Mouse (Mus musculus): ENCODE data around the gene Bri3.
A peak's percentile ranks its signal among the peaks of the same experiment; 100 is the strongest.
"Not testable (repeated sequence)": the region's sequence is repeated elsewhere in the genome, so short reads cannot be mapped to it uniquely, and the experiment has no call there.

The Bri3 gene

GRCm38 (mm10) chr5:144296090-144296604 is 51.9 kb downstream of the Bri3 start:
- DNase-seq (ENCODE audit: low spot score) = no peak

GRCm38 (mm10) chr5:144303071-144303470 is 58.8 kb downstream of the Bri3 start:
- DNase-seq (ENCODE audit: low spot score) = no peak

- no peak for DNase-seq (ENCODE audit: low spot score)
Observed at GRCm38 (mm10) chr5:144308929-144309328, 64.7 kb downstream of the Bri3 start.

- DNase-seq (ENCODE audit: low spot score) = no peak
Observed at GRCm38 (mm10) chr5:144312183-144312582, 67.9 kb downstream of the Bri3 start.

GRCm38 (mm10) chr5:144313335-144313734 is 69.1 kb downstream of the Bri3 start:
- DNase-seq (ENCODE audit: low spot score) = no peak

GRCm38 (mm10) chr5:144314731-144315494 is 70.7 kb downstream of the Bri3 start:
- no peak for DNase-seq (ENCODE audit: low spot score)

GRCm38 (mm10) chr5:144316442-144316841 is 72.2 kb downstream of the Bri3 start:
- DNase-seq (ENCODE audit: low spot score) = no peak

- DNase-seq (ENCODE audit: low spot score) = no peak
Observed at GRCm38 (mm10) chr5:144317426-144317825, 73.2 kb downstream of the Bri3 start.

GRCm38 (mm10) chr5:144318286-144318685 is 74.0 kb downstream of the Bri3 start:
- DNase-seq (ENCODE audit: low spot score) = no peak

GRCm38 (mm10) chr5:144321681-144322080 is 77.4 kb downstream of the Bri3 start:
- no peak for DNase-seq (ENCODE audit: low spot score)

GRCm38 (mm10) chr5:144322717-144323116 is 78.5 kb downstream of the Bri3 start:
- DNase-seq (ENCODE audit: low spot score) = no peak

GRCm38 (mm10) chr5:144334010-144334409 is 89.8 kb downstream of the Bri3 start:
- DNase-seq (ENCODE audit: low spot score) = no peak

GRCm38 (mm10) chr5:144335357-144335756 is 91.1 kb downstream of the Bri3 start:
- not testable (repeated sequence) for DNase-seq (ENCODE audit: low spot score)

GRCm38 (mm10) chr5:144338787-144339186 is 94.5 kb downstream of the Bri3 start:
- no peak for DNase-seq (ENCODE audit: low spot score)

GRCm38 (mm10) chr5:144341085-144341484 is 96.8 kb downstream of the Bri3 start:
- no peak for DNase-seq (ENCODE audit: low spot score)

GRCm38 (mm10) chr5:144344592-144344991 is 100.4 kb downstream of the Bri3 start:
- DNase-seq (ENCODE audit: low spot score) = no peak

GRCm38 (mm10) chr5:144351185-144351584 is 106.9 kb downstream of the Bri3 start:
- DNase-seq (ENCODE audit: low spot score) = no peak

- no peak for DNase-seq (ENCODE audit: low spot score)
Observed at GRCm38 (mm10) chr5:144352250-144353047, 108.2 kb downstream of the Bri3 start.

GRCm38 (mm10) chr5:144356776-144357455 is 112.7 kb downstream of the Bri3 start:
- no peak for DNase-seq (ENCODE audit: low spot score)

- no peak for DNase-seq (ENCODE audit: low spot score)
Observed at GRCm38 (mm10) chr5:144357551-144357880, 113.3 kb downstream of the Bri3 start.

GRCm38 (mm10) chr5:144357881-144358591 is 113.8 kb downstream of the Bri3 start, which contains the start of gene Baiap2l1:
Gene Baiap2l1, minus strand, starts transcription at chr5:144358112.
- DNase-seq (ENCODE audit: low spot score) = peak; percentile 62

GRCm38 (mm10) chr5:144358592-144358917 is 114.3 kb downstream of the Bri3 start:
- DNase-seq (ENCODE audit: low spot score) = no peak
